Mouse (Mus musculus) liver, postnatal 0 days (tissue): ENCODE results near the gene Dqx1.

Experiments used
- CTCF ChIP-seq: sonication (generic); IDR thresholded peaks from 2 replicates; pipeline ENCODE4 v1.5.1; 2016; ENCODE audit warnings: antibody characterized with exemption, low read depth
- EP300 ChIP-seq: IDR thresholded peaks from 2 replicates; pipeline ENCODE4 v1.6.1; 2016; ENCODE audit warnings: antibody characterized with exemption, low read depth, mild to moderate bottlenecking

- TF ChIP-seq CTCF, result no peak
- TF ChIP-seq EP300, result no peak
Measured at GRCm38 (mm10) chr6:83019044-83019443, 38.6 kb upstream of the Dqx1 start.
